Mouse (Mus musculus): ENCODE results near the gene Fads3.

DNA sequence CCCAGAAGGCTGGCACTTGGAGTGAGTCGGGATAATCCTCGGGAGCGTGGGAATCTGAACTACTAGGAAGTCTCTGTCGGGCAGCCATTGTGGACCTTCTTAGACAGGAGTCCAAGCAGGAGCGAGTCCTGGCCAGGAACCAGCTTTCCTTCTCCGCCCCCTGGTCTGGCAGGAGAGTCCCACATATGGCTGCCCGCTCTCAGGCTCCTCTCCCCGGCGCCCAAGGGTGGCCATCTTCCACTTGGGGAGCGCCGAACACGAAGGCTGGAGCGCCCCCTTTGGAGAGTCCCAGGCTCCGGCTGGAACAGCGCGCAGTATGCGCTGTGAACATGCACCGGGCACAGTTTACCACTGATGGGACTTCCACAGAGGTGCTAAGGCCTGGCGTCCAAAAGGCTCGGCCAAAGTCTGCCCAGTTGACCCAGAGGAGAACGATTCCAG is 59.3 kb downstream of the Fads3 start:
- TF ChIP-seq CTCF (IDR thresholded peaks at IDR 0.05; ENCODE audit: low read depth, low read length) (peak; percentile 69), POLR2A (IDR thresholded peaks at IDR 0.05; ENCODE audit: extremely low read depth, insufficient read depth, low read length) (peak; percentile 39; the same call in 1 of the 2 replicates)

Measured in liver, adult 2 months (tissue).